ENCODE assay signal across 51 mouse cellular contexts in the genomic region with DNA sequence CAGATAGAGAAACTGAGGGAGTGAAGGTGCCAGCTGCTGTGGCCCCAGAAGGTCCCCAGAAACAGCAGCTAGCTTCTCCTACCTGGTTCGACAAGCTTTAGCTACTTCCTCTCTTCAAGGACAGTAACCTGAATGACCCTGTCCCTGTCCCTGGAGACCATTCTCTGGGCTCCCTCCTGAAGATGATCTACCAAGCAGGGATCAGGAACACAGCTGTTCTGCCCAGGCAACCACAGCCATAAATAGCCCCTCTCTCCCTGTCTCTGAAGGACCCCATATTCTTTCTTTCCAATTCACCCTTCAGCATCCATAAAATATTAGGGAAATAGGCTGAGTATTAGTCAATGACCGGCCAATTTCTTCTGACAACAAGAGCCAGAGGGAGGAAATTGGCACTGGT. TPM values are rescaled to one million over a fixed set of nuclear protein-coding genes. Genes with fewer than 3 reads are reported as not detected.
"Had no signal": no experiment of that assay in that cellular context is flagged by ENCODE, and none has a peak within 500 bp of the region (broad histone marks: within the 10 kb centered on the region; RNA-seq: fewer than 3 reads in every experiment).

No protein-coding gene starts in this region.

- H3K36me3 ChIP-seq: heart, embryonic 10.5 days; heart, embryonic 12.5 days; heart, embryonic 13.5 days; heart, embryonic 15.5 days; hindbrain, embryonic 10.5 days; hindbrain, embryonic 12.5 days; hindbrain, embryonic 13.5 days; hindbrain, embryonic 15.5 days; intestine, embryonic 15.5 days; kidney, embryonic 15.5 days had no signal

- H3K4me3 ChIP-seq: heart, embryonic 10.5 days; heart, embryonic 12.5 days; heart, embryonic 13.5 days; heart, embryonic 15.5 days; hindbrain, embryonic 10.5 days; hindbrain, embryonic 12.5 days; hindbrain, embryonic 13.5 days; hindbrain, embryonic 15.5 days; intestine, embryonic 15.5 days; kidney, embryonic 15.5 days; layer of hippocampus, adult 2 months; left cerebral cortex, adult 2 months had no signal

- DNase-seq: heart, postnatal 10 days; heart, postnatal 36 days; heart, postnatal 4 days; kidney, adult 11 months; kidney, adult 18-20 months; kidney, adult 2 months; kidney, adult 8-10 months; kidney, adult 9 months; kidney, postnatal 10 days; kidney, postnatal 14 days; kidney, postnatal 25 days; kidney, postnatal 36 days; kidney, postnatal 4 days; layer of hippocampus, adult 9-11 months; layer of hippocampus, postnatal 36 days had no signal

- H3K4me2 ChIP-seq: heart, embryonic 11.5 days; heart, embryonic 12.5 days; heart, embryonic 13.5 days; heart, embryonic 15.5 days; hindbrain, embryonic 12.5 days; hindbrain, embryonic 13.5 days; hindbrain, embryonic 14.5 days; hindbrain, embryonic 15.5 days; intestine, embryonic 15.5 days; kidney, embryonic 15.5 days had no signal

- H3K27me3 ChIP-seq: heart, embryonic 13.5 days; hindbrain, embryonic 12.5 days; hindbrain, embryonic 15.5 days; intestine, embryonic 15.5 days; kidney, embryonic 15.5 days had no signal

RNA-seq across cellular contexts. Expression of gene Gm10803, which starts 18.6 kb away (rescaled TPM):
- total RNA-seq: heart, postnatal 10 days; heart, postnatal 25 days; heart, postnatal 36 days; heart, postnatal 4 days; hematopoietic stem cell, adult 5-6 weeks; hindbrain, postnatal 0 days; layer of hippocampus, adult 18-20 months; layer of hippocampus, adult 2 months; layer of hippocampus, adult 8-10 months; layer of hippocampus, postnatal 10 days; layer of hippocampus, postnatal 14 days; layer of hippocampus, postnatal 25 days; layer of hippocampus, postnatal 36 days; left cerebral cortex, adult 18-20 months; left cerebral cortex, adult 2 months had no signal
- polyA plus RNA-seq: heart, embryonic 10.5 days; heart, embryonic 11.5 days; heart, embryonic 12.5 days; heart, embryonic 13.5 days; heart, embryonic 14.5 days; heart, embryonic 15.5 days; heart, embryonic 16.5 days; heart, postnatal 0 days; hindbrain, embryonic 10.5 days; hindbrain, embryonic 11.5 days; hindbrain, embryonic 12.5 days; hindbrain, embryonic 13.5 days; hindbrain, embryonic 14.5 days; hindbrain, embryonic 15.5 days; hindbrain, embryonic 16.5 days; hindbrain, postnatal 0 days; inflammation-experienced regulatory T-cells, adult 6 months; intestine, embryonic 14.5 days; intestine, embryonic 15.5 days; intestine, embryonic 16.5 days; intestine, postnatal 0 days; kidney, adult 2 months; kidney, embryonic 14.5 days; kidney, embryonic 15.5 days; kidney, embryonic 16.5 days; kidney, postnatal 0 days; large intestine, adult 2 months had no signal
